Mouse (Mus musculus): ENCODE data around the gene Rbm33. TPM values are rescaled to one million over a fixed set of nuclear protein-coding genes. Genes with fewer than 3 reads are reported as not detected.

Gene Rbm33
- polyA plus RNA-seq, 1 experiment = 18.4 TPM

DNA sequence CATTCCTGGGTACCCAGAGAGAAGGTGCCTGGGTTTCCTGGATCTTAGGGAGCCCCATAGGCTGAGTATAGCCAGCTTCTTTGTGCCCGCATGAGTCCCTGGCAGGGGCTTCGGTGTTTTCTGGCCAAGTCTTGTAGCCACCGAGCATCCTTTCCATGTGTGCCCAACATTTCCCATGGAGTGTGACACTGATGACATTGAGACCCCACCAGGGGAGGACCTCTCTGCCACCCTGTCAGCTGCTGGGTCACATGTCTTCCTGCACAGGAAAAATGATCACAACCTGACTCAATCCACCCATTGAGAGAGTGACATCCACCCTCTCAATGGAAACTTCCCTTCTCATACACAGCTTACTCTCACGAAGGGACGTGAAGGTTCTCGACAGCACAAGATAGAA lies 137.6 kb downstream of the Rbm33 start:
- TF ChIP-seq POLR2A (IDR thresholded peaks at IDR 0.05; ENCODE audit: low read depth, low read length) = no peak
- TF ChIP-seq CTCF (conservative IDR thresholded peaks at IDR 0.05; ENCODE audit: insufficient read depth, insufficient read length, low read depth, low read length) = no peak
- no peak for DNase-seq
- Histone ChIP-seq H3K27ac (ENCODE audit: insufficient read depth, low read depth, low read length) (no peak overlapping the region), H3K36me3 (ENCODE audit: control insufficient read depth, insufficient read depth, low read length) (no peaks in the 10 kb centered on the region), H3K4me1 (ENCODE audit: control insufficient read depth, insufficient read depth, low read length) (no peaks in the 10 kb centered on the region), H3K4me3 (ENCODE audit: insufficient read depth, low read depth, low read length) (no peak overlapping the region), H3K27me3 (replicated peaks; ENCODE audit: control insufficient read depth, insufficient read depth, low read length) (peaks cover 1% of the 10 kb centered on the region; the same call in 1 of the 2 replicates)
- 92% methylated on average over 6 of the region's 6 CpGs for WGBS

- Histone ChIP-seq H3K27me3 (replicated peaks; ENCODE audit: control insufficient read depth, insufficient read depth, low read length) (peaks cover 1% of the 10 kb centered on the region; the same call in 1 of the 2 replicates), H3K4me3 (ENCODE audit: insufficient read depth, low read depth, low read length) (no peak overlapping the region), H3K4me1 (ENCODE audit: control insufficient read depth, insufficient read depth, low read length) (no peaks in the 10 kb centered on the region), H3K36me3 (ENCODE audit: control insufficient read depth, insufficient read depth, low read length) (no peaks in the 10 kb centered on the region), H3K27ac (ENCODE audit: insufficient read depth, low read depth, low read length) (no peak overlapping the region)
- no peak for DNase-seq
- no peak for TF ChIP-seq POLR2A (IDR thresholded peaks at IDR 0.05; ENCODE audit: low read depth, low read length)
- no peak for TF ChIP-seq CTCF (conservative IDR thresholded peaks at IDR 0.05; ENCODE audit: insufficient read depth, insufficient read length, low read depth, low read length)
- 95% methylated on average over 5 of the region's 5 CpGs for WGBS
Observed at GRCm38 (mm10) chr5:28455721-28456120, 138.8 kb downstream of the Rbm33 start.

GRCm38 (mm10) chr5:28456366-28456765 lies 139.4 kb downstream of the Rbm33 start:
- no peak for DNase-seq
- H3K27ac ChIP-seq (ENCODE audit: insufficient read depth, low read depth, low read length) = no peak overlapping the region
- H3K27me3 ChIP-seq (replicated peaks; ENCODE audit: control insufficient read depth, insufficient read depth, low read length) = peaks cover 1% of the 10 kb centered on the region; the same call in 1 of the 2 replicates
- TF ChIP-seq CTCF (conservative IDR thresholded peaks at IDR 0.05; ENCODE audit: insufficient read depth, insufficient read length, low read depth, low read length) (no peak), POLR2A (IDR thresholded peaks at IDR 0.05; ENCODE audit: low read depth, low read length) (no peak)
- no peaks in the 10 kb centered on the region for H3K4me1 ChIP-seq (ENCODE audit: control insufficient read depth, insufficient read depth, low read length)
- H3K4me3 ChIP-seq (ENCODE audit: insufficient read depth, low read depth, low read length) = no peak overlapping the region
- 87% methylated on average over 1 of the region's 1 CpGs for WGBS
- no peaks in the 10 kb centered on the region for H3K36me3 ChIP-seq (ENCODE audit: control insufficient read depth, insufficient read depth, low read length)

GRCm38 (mm10) chr5:28457921-28458641 lies 141.2 kb downstream of the Rbm33 start:
- no peak overlapping the region for H3K27ac ChIP-seq (ENCODE audit: insufficient read depth, low read depth, low read length)
- H3K4me1 ChIP-seq (ENCODE audit: control insufficient read depth, insufficient read depth, low read length) = 0 out of 2 replicates have a peak, but pooled peaks cover under 1% of the 10 kb centered on the region
- TF ChIP-seq POLR2A (IDR thresholded peaks at IDR 0.05; ENCODE audit: low read depth, low read length) (no peak), CTCF (conservative IDR thresholded peaks at IDR 0.05; ENCODE audit: insufficient read depth, insufficient read length, low read depth, low read length) (no peak)
- no peaks in the 10 kb centered on the region for H3K36me3 ChIP-seq (ENCODE audit: control insufficient read depth, insufficient read depth, low read length)
- H3K4me3 ChIP-seq (ENCODE audit: insufficient read depth, low read depth, low read length) = no peak overlapping the region
- H3K27me3 ChIP-seq (replicated peaks; ENCODE audit: control insufficient read depth, insufficient read depth, low read length) = peaks cover 1% of the 10 kb centered on the region; the same call in 1 of the 2 replicates
- DNase-seq = no peak
- WGBS = 7% methylated on average over 95 of the region's 95 CpGs

GRCm38 (mm10) chr5:28458821-28459240 lies 141.9 kb downstream of the Rbm33 start:
- DNase-seq = no peak
- WGBS = 3% methylated on average over 27 of the region's 27 CpGs
- no peak for TF ChIP-seq CTCF (conservative IDR thresholded peaks at IDR 0.05; ENCODE audit: insufficient read depth, insufficient read length, low read depth, low read length)
- 0 out of 2 replicates have a peak, but pooled peaks cover 4% of the 10 kb centered on the region for H3K4me1 ChIP-seq (ENCODE audit: control insufficient read depth, insufficient read depth, low read length)
- no peak overlapping the region for H3K27ac ChIP-seq (ENCODE audit: insufficient read depth, low read depth, low read length)
- H3K4me3 ChIP-seq (ENCODE audit: insufficient read depth, low read depth, low read length) = no peak overlapping the region
- H3K27me3 ChIP-seq (replicated peaks; ENCODE audit: control insufficient read depth, insufficient read depth, low read length) = peaks cover 1% of the 10 kb centered on the region; the same call in 1 of the 2 replicates
- H3K36me3 ChIP-seq (ENCODE audit: control insufficient read depth, insufficient read depth, low read length) = no peaks in the 10 kb centered on the region

DNA sequence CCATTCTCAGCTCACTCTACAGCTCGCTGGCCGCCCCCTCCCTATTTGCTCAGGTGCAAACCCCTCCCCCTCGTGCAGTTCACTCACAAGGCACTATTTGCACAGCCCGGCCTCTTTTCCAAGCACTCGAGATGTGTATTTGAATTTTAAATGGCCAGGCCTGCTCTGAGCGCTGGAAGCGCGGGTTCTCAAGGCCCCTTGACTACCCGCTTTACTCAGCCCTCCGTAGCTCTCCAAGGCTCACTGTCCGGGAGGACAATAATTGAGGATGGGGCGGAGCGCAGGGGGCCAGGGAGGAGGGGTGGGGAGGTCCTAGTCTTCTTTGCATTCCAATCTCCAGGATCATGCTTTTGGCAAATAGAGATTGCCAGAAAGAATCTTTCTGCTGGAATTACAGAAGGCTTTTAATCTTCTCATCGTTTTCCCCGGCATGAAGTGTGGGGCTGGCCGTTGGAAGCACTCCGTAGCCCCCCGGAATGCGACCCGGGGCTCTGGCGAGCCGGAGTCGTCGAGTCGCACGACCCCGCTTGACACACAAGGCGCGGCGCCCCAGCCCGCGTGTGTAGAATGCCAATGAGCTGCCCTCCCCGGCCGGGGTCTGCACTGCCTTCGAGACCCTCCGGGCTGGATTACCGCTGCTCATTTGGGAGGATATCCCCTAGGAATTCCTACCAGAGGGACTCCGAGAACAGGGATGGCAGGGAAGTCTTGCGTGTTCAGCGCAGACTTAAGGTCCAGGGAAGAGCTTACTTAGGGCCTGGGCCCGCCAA lies 142.7 kb downstream of the Rbm33 start:
- no peak for TF ChIP-seq POLR2A (IDR thresholded peaks at IDR 0.05; ENCODE audit: low read depth, low read length)
- no peak for TF ChIP-seq CTCF (conservative IDR thresholded peaks at IDR 0.05; ENCODE audit: insufficient read depth, insufficient read length, low read depth, low read length)
- Histone ChIP-seq H3K27me3 (replicated peaks; ENCODE audit: control insufficient read depth, insufficient read depth, low read length) (peaks cover 1% of the 10 kb centered on the region; the same call in 1 of the 2 replicates), H3K27ac (ENCODE audit: insufficient read depth, low read depth, low read length) (no peak overlapping the region), H3K36me3 (ENCODE audit: control insufficient read depth, insufficient read depth, low read length) (no peaks in the 10 kb centered on the region), H3K4me1 (ENCODE audit: control insufficient read depth, insufficient read depth, low read length) (0 out of 2 replicates have a peak, but pooled peaks cover 4% of the 10 kb centered on the region), H3K4me3 (ENCODE audit: insufficient read depth, low read depth, low read length) (no peak overlapping the region)
- DNase-seq = no peak
- WGBS = 13% methylated on average over 41 of the region's 41 CpGs
